Comparison of ENCODE assay signal across 13 mouse cellular contexts in the genomic region with DNA sequence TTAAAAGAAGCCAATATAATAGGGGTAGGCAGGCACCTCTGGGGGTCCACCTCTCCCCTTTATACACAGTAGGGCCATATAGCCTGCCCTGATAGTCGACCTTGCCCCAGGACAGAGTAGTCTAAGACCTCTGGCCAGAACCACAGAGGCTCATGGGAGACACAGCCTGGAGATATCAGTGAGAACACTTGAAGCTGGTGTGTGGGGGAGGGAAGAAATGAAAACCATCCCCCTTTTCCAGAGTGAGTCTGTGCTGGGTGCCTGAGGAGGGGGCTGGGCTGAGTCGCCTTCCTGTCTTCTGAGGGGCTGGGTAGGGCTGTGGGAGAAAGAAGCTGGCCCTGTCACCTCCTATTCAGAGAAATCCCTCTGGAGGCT.
DNase-seq lines count a peak whose midpoint lies in the region; ATAC-seq lines count a peak whose summit lies in the region.
"Had no signal": no experiment of that assay in that cellular context is flagged by ENCODE, and none has a peak within 500 bp of the region (broad histone marks: within the 10 kb centered on the region; RNA-seq: fewer than 3 reads in every experiment).

No protein-coding gene starts in this region.

- no peak for DNase-seq in heart, adult 11 months
- no peak for DNase-seq in lung, postnatal 14 days
- DNase-seq in hindbrain, embryonic 14.5 days (ENCODE audit: low spot score): no peak
- DNase-seq in ovary, adult 18-20 months (ENCODE audit: low spot score): no peak
- DNase-seq: cerebellum, postnatal 10 days; kidney, postnatal 4 days; lung, adult 18-20 months; right cerebral cortex, postnatal 4 days had no signal

- H3K27me3 ChIP-seq in heart, embryonic 14.5 days (ENCODE audit: control insufficient read depth, insufficient read depth, low read length): no peaks in the 10 kb centered on the region
- no peaks in the 10 kb centered on the region for H3K27me3 ChIP-seq in lung, embryonic 16.5 days (ENCODE audit: control insufficient read depth, insufficient read depth, low read depth, low read length)
- no peaks in the 10 kb centered on the region for H3K27me3 ChIP-seq in hindbrain, embryonic 14.5 days (ENCODE audit: control insufficient read depth, insufficient read depth, low read length)
- no peaks in the 10 kb centered on the region for H3K27me3 ChIP-seq in stomach, embryonic 14.5 days (ENCODE audit: control insufficient read depth, insufficient read depth, low read length)

- H3K36me3 ChIP-seq in heart, embryonic 14.5 days (ENCODE audit: control insufficient read depth, insufficient read depth, low read length): no peaks in the 10 kb centered on the region
- H3K36me3 ChIP-seq in lung, embryonic 16.5 days (ENCODE audit: control insufficient read depth, insufficient read depth, low read length): no peaks in the 10 kb centered on the region
- no peaks in the 10 kb centered on the region for H3K36me3 ChIP-seq in hindbrain, embryonic 14.5 days (replicated peaks; ENCODE audit: control insufficient read depth, insufficient read depth)
- no peaks in the 10 kb centered on the region for H3K36me3 ChIP-seq in stomach, embryonic 14.5 days (ENCODE audit: control insufficient read depth, insufficient read depth, low read length)

- no peaks in the 10 kb centered on the region for H3K9me3 ChIP-seq in heart, embryonic 14.5 days (ENCODE audit: control insufficient read depth, low read length)
- no peaks in the 10 kb centered on the region for H3K9me3 ChIP-seq in lung, embryonic 16.5 days (ENCODE audit: control insufficient read depth, low read length)
- H3K9me3 ChIP-seq in hindbrain, embryonic 14.5 days (ENCODE audit: control insufficient read depth, low read length): no peaks in the 10 kb centered on the region
- no peaks in the 10 kb centered on the region for H3K9me3 ChIP-seq in stomach, embryonic 14.5 days (ENCODE audit: control insufficient read depth, low read depth, low read length)

- 0 out of 2 replicates have a peak, but pooled peaks have one; percentile 9 for ATAC-seq in heart, embryonic 14.5 days (ENCODE audit: insufficient number of reproducible peaks, insufficient read depth, low FRiP score, low read depth)
- ATAC-seq in lung, embryonic 16.5 days (ENCODE audit: low read depth): peak; percentile 38; the same call in 1 of the 2 replicates
- ATAC-seq in hindbrain, embryonic 14.5 days (ENCODE audit: low FRiP score): no peak
- peak; percentile 37; the same call in 1 of the 2 replicates for ATAC-seq in stomach, embryonic 14.5 days (ENCODE audit: insufficient number of reproducible peaks, insufficient read depth, low FRiP score, low read depth)
- ATAC-seq in megakaryocyte progenitor cell, adult 5-6 weeks (replicated peaks; ENCODE audit: poor library complexity): no peak
- ATAC-seq: CD4-positive, CD25-positive, alpha-beta regulatory T cell, adult 4 months had no signal

- no peak overlapping the region for H3K4me3 ChIP-seq in heart, embryonic 14.5 days (ENCODE audit: control insufficient read depth in 1 of 2, insufficient read depth in 1 of 2, low read depth in 1 of 2, low read length in 2 of 2)
- no peak overlapping the region for H3K4me3 ChIP-seq in lung, embryonic 16.5 days (ENCODE audit: low read length)
- H3K4me3 ChIP-seq in hindbrain, embryonic 14.5 days (replicated peaks; ENCODE audit: low read length): no peak overlapping the region
- H3K4me3 ChIP-seq in stomach, embryonic 14.5 days (ENCODE audit: low read depth, low read length): no peak overlapping the region

- H3K27ac ChIP-seq in heart, embryonic 14.5 days (replicated peaks in 1 of 2; ENCODE audit: control insufficient read depth in 1 of 2, insufficient read depth in 1 of 2, low read depth in 2 of 2, low read length in 2 of 2): peak overlapping the region; percentile 66 to 93
- H3K27ac ChIP-seq in lung, embryonic 16.5 days (ENCODE audit: low read length): peak overlapping the region; percentile 57; the same call in 1 of the 2 replicates
- H3K27ac ChIP-seq in hindbrain, embryonic 14.5 days: peak overlapping the region; percentile 81
- H3K27ac ChIP-seq in stomach, embryonic 14.5 days (ENCODE audit: low read length): no peak overlapping the region; the same call in 1 of the 2 replicates

- 19% methylated on average over 2 of the region's 2 CpGs for WGBS in heart, embryonic 14.5 days
- 66% methylated on average over 2 of the region's 2 CpGs for WGBS in lung, embryonic 16.5 days
- 68% methylated on average over 2 of the region's 2 CpGs for WGBS in hindbrain, embryonic 14.5 days
- 68% methylated on average over 2 of the region's 2 CpGs for WGBS in stomach, embryonic 14.5 days

- no peak overlapping the region for H3K4me2 ChIP-seq in heart, embryonic 14.5 days (ENCODE audit: low read length)
- no peak overlapping the region for H3K4me2 ChIP-seq in lung, embryonic 16.5 days (ENCODE audit: low read depth, low read length)
- no peak overlapping the region for H3K4me2 ChIP-seq in hindbrain, embryonic 14.5 days (replicated peaks)
- no peak overlapping the region for H3K4me2 ChIP-seq in stomach, embryonic 14.5 days (replicated peaks; ENCODE audit: low read depth, low read length)

- no peak overlapping the region for H3K9ac ChIP-seq in heart, embryonic 14.5 days (ENCODE audit: low read length)
- no peak overlapping the region for H3K9ac ChIP-seq in lung, embryonic 16.5 days (ENCODE audit: low read length)
- H3K9ac ChIP-seq in hindbrain, embryonic 14.5 days: no peak overlapping the region
- H3K9ac ChIP-seq in stomach, embryonic 14.5 days (replicated peaks; ENCODE audit: low read depth, low read length): no peak overlapping the region

- H3K4me1 ChIP-seq in heart, embryonic 14.5 days (ENCODE audit: control insufficient read depth in 2 of 2, insufficient read depth in 2 of 2, low read length in 2 of 2): peaks cover 21 to 32% of the 10 kb centered on the region in 2 experiments
- peaks cover 17% of the 10 kb centered on the region for H3K4me1 ChIP-seq in lung, embryonic 16.5 days (replicated peaks; ENCODE audit: control insufficient read depth, insufficient read depth, low read length)
- peaks cover 11% of the 10 kb centered on the region for H3K4me1 ChIP-seq in hindbrain, embryonic 14.5 days (replicated peaks; ENCODE audit: control insufficient read depth, insufficient read depth, low read length)
- peaks cover 6% of the 10 kb centered on the region; the same call in 1 of the 2 replicates for H3K4me1 ChIP-seq in stomach, embryonic 14.5 days (ENCODE audit: control insufficient read depth, insufficient read depth, low read length)

Comparison
In these comparisons a context has a peak if more than half of its experiments do, and no peak if none do; other contexts are left out.
1. ATAC-seq: peak in heart, embryonic 14.5 days (single experiment), lung, embryonic 16.5 days (single experiment) and stomach, embryonic 14.5 days (single experiment); none in hindbrain, embryonic 14.5 days (single experiment) and megakaryocyte progenitor cell, adult 5-6 weeks (single experiment).